Mouse (Mus musculus) lung, embryonic 16.5 days (tissue): ENCODE measurements around the gene 1700003E16Rik. TPM values are rescaled to one million over a fixed set of nuclear protein-coding genes. Genes with fewer than 3 reads are reported as not detected.

Experiments
- ATAC-seq: fragments of 200-750 bp; cut with Nextera tagmentation; 2 replicates; pipeline ENCODE4 v1.8.0; 2017; ENCODE audit warnings: low read depth, mild to moderate bottlenecking, moderate library complexity
- H3K27ac ChIP-seq: fragments of 300-500 bp; sonication (generic); 2 replicates; pipeline ENCODE4 v1.5.1; 2014; ENCODE audit warnings: mild to moderate bottlenecking, control low read depth, low read length
- H3K27me3 ChIP-seq: fragments of 300-500 bp; sonication (generic); 2 replicates; pipeline ENCODE4 v1.6.1; 2014; ENCODE audit warnings: low read depth, low read length, mixed read lengths; ENCODE audit not compliant: control insufficient read depth, insufficient read depth
- H3K36me3 ChIP-seq: fragments of 300-500 bp; sonication (generic); 2 replicates; pipeline ENCODE4 v1.6.1; 2014; ENCODE audit warnings: low read length; ENCODE audit not compliant: control insufficient read depth, insufficient read depth
- H3K4me1 ChIP-seq: fragments of 300-500 bp; sonication (generic); replicated peaks from 2 replicates; pipeline ENCODE4 v1.6.1; 2014; ENCODE audit warnings: low read length, mixed read lengths; ENCODE audit not compliant: control insufficient read depth, insufficient read depth
- H3K4me2 ChIP-seq: fragments of 300-500 bp; sonication (generic); 2 replicates; pipeline ENCODE4 v1.6.1; 2014; ENCODE audit warnings: low read depth, low read length, control low read depth
- H3K4me3 ChIP-seq: fragments of 300-500 bp; sonication (generic); 2 replicates; pipeline ENCODE4 v1.5.1; 2014; ENCODE audit warnings: mild to moderate bottlenecking, low read length, control low read depth
- H3K9ac ChIP-seq: fragments of 300-500 bp; sonication (generic); 2 replicates; pipeline ENCODE4 v1.6.1; 2014; ENCODE audit warnings: low read length, control low read depth
- H3K9me3 ChIP-seq: fragments of 300-500 bp; sonication (generic); 2 replicates; pipeline ENCODE4 v1.6.1; 2016; ENCODE audit warnings: low read length; ENCODE audit not compliant: control insufficient read depth
- WGBS: fragments of 180-500 bp; shearing (Covaris S2); extraction: QIAGEN DNeasy Blood & Tissue Kit; methylation state at CpG from one replicate; pipeline ENCODE4 v1.1.7; 2014; 5-methylcytosine and 5-hydroxymethylcytosine counted together
- polyA plus RNA-seq: library from polyadenylated mRNA; unstranded; fragments of >200 nt; fragmentation: Nextera tagmentation; extraction: Ambion mirVana; gene quantifications from 2 replicates; pipeline ENCODE4 v1.2.1, GENCODE M21; 2015

The 1700003E16Rik gene
- polyA plus RNA-seq, 1 experiment from 2014 or later, result 11.9 TPM

DNA sequence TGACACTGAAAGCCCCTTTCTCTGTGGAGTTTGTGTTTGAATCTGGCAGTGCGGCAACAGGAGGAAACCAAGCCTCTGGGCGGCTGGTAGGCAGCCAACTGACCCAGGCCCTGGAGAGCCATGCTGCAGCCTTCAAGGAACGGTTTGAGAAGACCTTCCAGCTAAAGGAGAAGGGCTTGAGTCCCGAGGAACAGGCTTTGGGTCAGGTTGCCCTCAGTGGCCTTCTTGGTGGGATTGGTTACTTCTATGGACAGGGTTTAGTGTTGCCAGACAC is 39.1 kb upstream of the 1700003E16Rik start:
- Histone ChIP-seq H3K4me3 (no peak overlapping the region), H3K36me3 (peaks cover 20% of the 10 kb centered on the region), H3K4me2 (no peak overlapping the region), H3K27me3 (no peaks in the 10 kb centered on the region), H3K27ac (no peak overlapping the region), H3K9me3 (no peaks in the 10 kb centered on the region), H3K4me1 (peaks cover 27% of the 10 kb centered on the region), H3K9ac (no peak overlapping the region; the same call in 1 of the 2 replicates)
- ATAC-seq, result no peak
- WGBS, result 66% methylated on average over 4 of the region's 4 CpGs

- H3K36me3 ChIP-seq, result peaks cover 20% of the 10 kb centered on the region
- H3K27me3 ChIP-seq, result no peaks in the 10 kb centered on the region
- no peaks in the 10 kb centered on the region for H3K9me3 ChIP-seq
- no peak overlapping the region for H3K27ac ChIP-seq
- 87% methylated on average over 13 of the region's 13 CpGs for WGBS
- no peak overlapping the region for H3K4me3 ChIP-seq
- ATAC-seq, result no peak
- H3K4me2 ChIP-seq, result no peak overlapping the region
- no peak overlapping the region for H3K9ac ChIP-seq
- peaks cover 31% of the 10 kb centered on the region for H3K4me1 ChIP-seq
Measured at GRCm38 (mm10) chr6:83117616-83118015, 38.6 kb upstream of the 1700003E16Rik start.

- H3K27ac ChIP-seq, result no peak overlapping the region
- H3K4me1 ChIP-seq, result peaks cover 36% of the 10 kb centered on the region
- WGBS, result 75% methylated on average over 11 of the region's 11 CpGs
- ATAC-seq, result no peak
- no peaks in the 10 kb centered on the region for H3K9me3 ChIP-seq
- H3K4me2 ChIP-seq, result no peak overlapping the region
- H3K9ac ChIP-seq, result no peak overlapping the region
- H3K27me3 ChIP-seq, result no peaks in the 10 kb centered on the region
- no peak overlapping the region for H3K4me3 ChIP-seq
- peaks cover 20% of the 10 kb centered on the region for H3K36me3 ChIP-seq
Measured at GRCm38 (mm10) chr6:83118369-83118768, 37.8 kb upstream of the 1700003E16Rik start.

DNA sequence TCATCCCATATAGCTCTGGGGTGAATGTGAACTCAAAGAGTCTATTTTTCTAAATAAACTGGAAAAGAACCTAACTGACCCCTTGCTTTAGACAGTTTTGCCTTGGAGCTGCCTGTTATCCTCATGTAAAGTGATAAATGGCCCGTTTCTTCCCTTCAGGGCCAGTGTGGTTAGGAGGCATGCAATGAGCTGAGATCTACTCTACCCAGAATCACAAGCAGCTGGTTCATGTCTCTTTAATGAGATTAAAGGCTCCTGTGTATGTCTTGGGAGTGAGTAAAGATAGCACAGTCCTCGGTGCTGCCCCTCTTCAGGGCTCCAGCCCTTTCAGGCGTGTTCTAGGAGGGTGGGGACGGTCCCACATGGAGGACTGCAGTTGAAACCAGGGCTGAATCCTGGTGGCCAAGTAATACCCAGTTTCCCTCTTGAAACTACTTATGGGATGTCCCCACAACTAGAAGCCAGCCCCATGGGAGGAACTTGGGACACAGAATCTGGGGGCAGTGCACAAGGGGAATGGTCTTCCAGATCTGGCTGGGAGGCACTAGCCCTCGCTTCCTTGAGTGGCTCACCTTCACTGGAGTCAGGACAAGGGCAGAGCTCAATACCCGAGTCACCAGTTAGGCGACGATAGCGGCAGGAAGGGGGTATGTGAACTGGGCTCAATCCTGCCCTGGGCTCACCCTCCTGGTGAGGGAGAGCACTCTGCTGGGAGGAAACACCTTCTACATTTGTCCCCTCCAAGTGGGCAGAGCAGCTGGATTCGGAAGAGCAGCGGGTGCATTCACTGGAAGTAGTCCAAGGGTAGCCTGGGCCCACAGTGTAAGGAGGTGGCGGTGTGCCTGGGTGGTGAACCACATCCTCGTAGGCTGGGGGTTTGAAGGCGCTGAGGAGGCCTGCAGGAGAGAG is 37.1 kb upstream of the 1700003E16Rik start:
- Histone ChIP-seq H3K4me1 (peaks cover 39% of the 10 kb centered on the region), H3K4me2 (no peak overlapping the region), H3K9me3 (no peaks in the 10 kb centered on the region), H3K27ac (no peak overlapping the region), H3K27me3 (no peaks in the 10 kb centered on the region), H3K4me3 (no peak overlapping the region), H3K36me3 (peaks cover 20% of the 10 kb centered on the region), H3K9ac (peak overlapping the region; percentile 26; the same call in 1 of the 2 replicates)
- no peak for ATAC-seq
- WGBS, result 69% methylated on average over 14 of the region's 14 CpGs

GRCm38 (mm10) chr6:83119734-83120051 is 36.5 kb upstream of the 1700003E16Rik start:
- Histone ChIP-seq H3K9ac (peak overlapping the region; percentile 26; the same call in 1 of the 2 replicates), H3K36me3 (peaks cover 20% of the 10 kb centered on the region), H3K4me2 (peak overlapping the region; percentile 96; the same call in 1 of the 2 replicates), H3K4me3 (no peak overlapping the region), H3K27me3 (no peaks in the 10 kb centered on the region), H3K27ac (no peak overlapping the region), H3K9me3 (no peaks in the 10 kb centered on the region), H3K4me1 (peaks cover 40% of the 10 kb centered on the region)
- no peak for ATAC-seq
- 76% methylated on average over 7 of the region's 7 CpGs for WGBS

GRCm38 (mm10) chr6:83120930-83121862 is 35.0 kb upstream of the 1700003E16Rik start, which contains the start of gene Wbp1:
Gene Wbp1 (minus strand): TSS chr6:83121559.
- peak within 1 kb of the TSS; percentile 97 for H3K27ac ChIP-seq
- peak within 1 kb of the TSS; percentile 90 for H3K9ac ChIP-seq
- peaks cover 20% of the 10 kb centered on the region for H3K36me3 ChIP-seq
- WGBS, result under 1% methylated on average over 38 of the region's 38 CpGs
- peak; percentile 95 for ATAC-seq
- no peaks in the 10 kb centered on the region for H3K9me3 ChIP-seq
- H3K27me3 ChIP-seq, result no peaks in the 10 kb centered on the region
- H3K4me1 ChIP-seq, result peaks cover 37% of the 10 kb centered on the region
- peak within 1 kb of the TSS; percentile 96 for H3K4me2 ChIP-seq
- peak within 1 kb of the TSS; percentile 72 for H3K4me3 ChIP-seq

DNA sequence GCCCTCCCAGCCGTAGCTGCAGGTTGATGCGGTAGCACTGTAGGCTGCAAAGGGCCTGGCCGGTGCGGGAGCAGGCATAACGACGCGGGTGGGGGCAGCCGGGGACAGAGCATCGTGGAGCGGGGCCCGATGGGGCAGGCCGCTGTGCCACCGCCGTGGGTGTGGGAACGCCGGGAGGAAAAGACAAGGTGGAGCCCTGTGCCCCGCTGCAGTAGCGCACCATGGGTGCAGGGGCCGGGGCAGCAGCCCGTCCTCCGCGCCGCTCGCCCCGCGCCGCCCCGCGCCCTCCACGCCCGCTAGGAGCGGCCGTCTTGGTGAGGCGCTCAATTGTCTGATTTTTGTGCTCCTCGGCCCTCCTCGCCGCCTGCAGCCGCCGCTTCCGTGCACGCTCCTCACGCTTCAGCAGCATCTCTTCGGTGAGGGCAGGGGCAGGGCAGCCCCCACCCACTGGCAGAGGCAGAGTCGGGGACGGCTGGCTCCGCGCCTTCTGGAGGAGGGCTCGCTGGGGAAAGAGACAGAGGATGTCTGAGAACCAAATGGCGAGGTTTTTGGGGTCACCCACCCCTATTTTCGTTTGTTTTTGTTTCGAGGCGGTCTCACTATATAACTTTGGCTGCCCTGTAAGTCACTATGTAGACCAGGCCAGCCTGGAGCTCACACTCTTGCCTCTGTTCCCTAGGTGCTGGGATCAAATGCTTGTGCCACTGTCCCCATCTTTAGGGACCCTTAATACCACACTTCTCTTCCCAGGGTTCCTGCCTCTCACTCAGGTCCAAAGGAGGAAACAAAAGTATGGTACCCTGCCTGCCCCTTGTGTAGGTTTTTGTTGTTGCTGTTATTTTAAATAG is 34.1 kb upstream of the 1700003E16Rik start:
- Histone ChIP-seq H3K4me1 (peaks cover 28% of the 10 kb centered on the region), H3K27ac (peak overlapping the region; percentile 97), H3K27me3 (no peaks in the 10 kb centered on the region), H3K4me2 (peak overlapping the region; percentile 96), H3K4me3 (peak overlapping the region; percentile 72), H3K36me3 (peaks cover 17% of the 10 kb centered on the region), H3K9ac (peak overlapping the region; percentile 90), H3K9me3 (no peaks in the 10 kb centered on the region)
- peak; percentile 41 for ATAC-seq
- WGBS, result 1% methylated on average over 31 of the region's 52 CpGs

DNA sequence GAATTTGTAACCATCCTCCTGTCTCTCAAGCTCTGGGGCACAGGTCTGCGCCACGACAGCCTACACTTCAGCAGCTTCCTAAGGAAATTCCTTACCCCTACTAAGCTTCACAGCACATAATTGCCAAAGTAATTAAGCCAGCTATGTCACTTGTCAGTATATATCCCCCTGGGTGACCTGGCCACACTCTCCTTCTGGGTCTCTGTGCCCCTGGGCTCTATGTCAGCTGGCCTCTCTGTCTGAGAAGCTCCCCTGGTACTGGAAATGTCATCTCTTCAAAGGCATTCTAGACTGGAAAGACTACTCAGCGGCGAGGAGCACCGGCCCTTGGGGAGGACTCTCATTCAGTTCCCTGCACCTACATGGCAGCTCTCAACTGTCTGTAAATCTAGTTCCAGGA is 33.2 kb upstream of the 1700003E16Rik start:
- peak overlapping the region; percentile 96 for H3K4me2 ChIP-seq
- ATAC-seq, result no peak
- H3K27ac ChIP-seq, result no peak overlapping the region; the same call in 1 of the 2 replicates
- no peaks in the 10 kb centered on the region for H3K27me3 ChIP-seq
- peak overlapping the region; percentile 72; the same call in 1 of the 2 replicates for H3K4me3 ChIP-seq
- no peaks in the 10 kb centered on the region for H3K9me3 ChIP-seq
- WGBS, result 70% methylated on average over 5 of the region's 5 CpGs
- H3K4me1 ChIP-seq, result peaks cover 26% of the 10 kb centered on the region
- H3K9ac ChIP-seq, result no peak overlapping the region; the same call in 1 of the 2 replicates
- peaks cover 12% of the 10 kb centered on the region for H3K36me3 ChIP-seq
